Mouse (Mus musculus) megakaryocyte, embryonic 14.5 days (primary cell): ENCODE data around the gene Slc38a11.

Source experiments
- FLI1 ChIP-seq: IDR thresholded peaks from 2 replicates; pipeline ENCODE4 v1.6.1; 2012; ENCODE audit warnings: low read length, inconsistent platforms, mixed read lengths
- GATA1 ChIP-seq: IDR thresholded peaks from 3 replicates; pipeline ENCODE4 v1.6.1; 2012; ENCODE audit warnings: mixed read lengths, low read length, inconsistent platforms, borderline replicate concordance

GRCm38 (mm10) chr2:65405407-65405806 lies 41.6 kb upstream of the Slc38a11 start:
- TF ChIP-seq GATA1 (no peak), FLI1 (no peak)
